Mouse (Mus musculus) midbrain, embryonic 14.5 days (tissue): ENCODE measurements at regions not wholly inside any gene's neighbourhood (a gene's known extent, or its start where the extent isn't known, plus 50 kb on each side); places are given as distances from the start of the nearest gene placed in this dataset.

ENCODE experiments used
- ATAC-seq: fragments of 200-750 bp; cut with Nextera tagmentation; 2 replicates; pipeline ENCODE4 v1.8.0; 2017; ENCODE audit warnings: moderate number of reproducible peaks, moderate library complexity; ENCODE audit not compliant: low FRiP score, low TSS enrichment
- DNase-seq: peaks from one replicate; pipeline ENCODE4 v3.0.0-alpha.2; 2015
- H3K27ac ChIP-seq: fragments of 300-500 bp; sonication (generic); replicated peaks from 2 replicates; pipeline ENCODE4 v1.5.1; 2014; ENCODE audit warnings: mild to moderate bottlenecking, low read depth, low read length, moderate library complexity
- H3K27me3 ChIP-seq: fragments of 300-500 bp; sonication (generic); 2 replicates; pipeline ENCODE4 v1.6.1; 2014; ENCODE audit warnings: low read length, control low read depth, mixed read lengths; ENCODE audit not compliant: control insufficient read depth, insufficient read depth
- H3K36me3 ChIP-seq: fragments of 300-500 bp; sonication (generic); 2 replicates; pipeline ENCODE4 v1.6.1; 2014; ENCODE audit warnings: low read length, control low read depth; ENCODE audit not compliant: control insufficient read depth, insufficient read depth
- H3K4me1 ChIP-seq: fragments of 300-500 bp; sonication (generic); 2 replicates; pipeline ENCODE4 v1.6.1; 2014; ENCODE audit warnings: mild to moderate bottlenecking, antibody characterized with exemption, low read length, control low read depth; ENCODE audit not compliant: control insufficient read depth, insufficient read depth
- H3K4me2 ChIP-seq: fragments of 300-500 bp; sonication (generic); 2 replicates; pipeline ENCODE4 v1.6.1; 2014; ENCODE audit warnings: mild to moderate bottlenecking, low read length, moderate library complexity
- H3K4me3 ChIP-seq: fragments of 300-500 bp; sonication (generic); replicated peaks from 2 replicates; pipeline ENCODE4 v1.5.1; 2014; ENCODE audit warnings: low read depth, low read length
- H3K9ac ChIP-seq: fragments of 300-500 bp; sonication (generic); replicated peaks from 2 replicates; pipeline ENCODE4 v1.6.1; 2014; ENCODE audit warnings: mild to moderate bottlenecking, low read length, moderate library complexity
- H3K9me3 ChIP-seq: fragments of 300-500 bp; sonication (generic); 2 replicates; pipeline ENCODE4 v1.6.1; 2016; ENCODE audit warnings: low read length, control low read depth, mixed read lengths; ENCODE audit not compliant: control insufficient read depth
- WGBS: fragments of 180-500 bp; shearing (Covaris S2); extraction: QIAGEN DNeasy Blood & Tissue Kit; methylation state at CpG from one replicate; pipeline ENCODE4 v1.1.7; 2014; 5-methylcytosine and 5-hydroxymethylcytosine counted together

DNA sequence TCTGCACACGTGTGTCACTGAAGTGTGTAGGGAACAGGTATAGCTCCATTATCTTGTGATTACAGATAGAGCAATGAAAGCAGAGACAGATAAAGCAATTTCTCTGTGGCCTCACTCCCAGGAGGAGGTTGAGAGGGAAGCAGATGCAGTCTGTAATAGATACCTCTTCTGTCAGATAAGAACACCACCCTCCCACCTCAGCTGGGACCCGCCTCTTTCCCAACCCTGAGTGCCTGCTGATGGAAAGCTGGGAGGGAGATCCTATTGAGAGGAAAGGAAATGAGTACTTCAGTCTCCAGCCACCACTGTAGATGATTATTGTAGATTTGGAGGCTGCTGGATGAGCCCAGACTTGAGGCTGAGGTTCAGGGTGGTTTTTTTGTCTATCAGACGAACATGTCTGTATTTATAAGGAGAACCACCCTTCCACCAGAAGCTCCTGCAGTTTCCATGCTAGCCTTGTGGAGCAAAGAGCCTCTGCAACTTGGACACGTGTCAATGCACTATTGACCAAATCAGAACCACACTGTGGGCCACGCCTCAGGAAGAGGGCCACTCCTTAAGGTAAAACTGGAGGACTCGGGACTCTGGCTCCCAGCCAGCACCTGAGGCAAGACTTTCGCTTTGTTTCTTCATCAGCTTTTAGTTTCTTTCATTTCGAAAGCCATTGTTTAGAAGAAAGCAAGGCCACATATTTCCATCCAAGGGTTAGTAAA lies 55.3 kb upstream of the Plekha5 start:
- Histone ChIP-seq H3K4me2 (no peak overlapping the region), H3K36me3 (no peaks in the 10 kb centered on the region), H3K4me3 (no peak overlapping the region), H3K27ac (no peak overlapping the region), H3K9ac (no peak overlapping the region), H3K4me1 (no peaks in the 10 kb centered on the region), H3K9me3 (no peaks in the 10 kb centered on the region), H3K27me3 (no peaks in the 10 kb centered on the region)
- DNase-seq, result no peak
- 82% methylated on average over 8 of the region's 8 CpGs for WGBS
- ATAC-seq, result no peak

DNA sequence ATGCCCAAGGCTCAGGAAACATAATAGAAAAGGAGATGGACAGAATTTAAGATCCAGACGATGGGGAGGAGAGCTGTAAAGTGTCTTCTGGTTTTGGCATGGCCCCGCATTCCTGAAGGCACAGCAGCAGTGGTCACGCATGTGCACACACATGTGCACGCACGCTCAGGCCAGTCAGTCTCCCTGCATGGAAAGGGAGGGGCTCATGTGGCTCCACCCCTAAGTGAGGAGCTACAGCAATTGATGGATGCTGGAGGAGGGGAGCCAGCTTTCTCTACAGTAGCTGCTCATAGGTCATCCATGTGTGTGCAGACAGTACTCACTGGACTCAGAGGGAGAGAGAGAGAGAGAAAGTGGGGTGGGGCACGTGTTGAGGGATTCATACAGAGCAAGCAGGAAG lies 56.6 kb upstream of the Plekha5 start:
- Histone ChIP-seq H3K4me3 (no peak overlapping the region), H3K27ac (no peak overlapping the region), H3K27me3 (no peaks in the 10 kb centered on the region), H3K36me3 (no peaks in the 10 kb centered on the region), H3K4me2 (no peak overlapping the region), H3K9me3 (no peaks in the 10 kb centered on the region), H3K9ac (no peak overlapping the region), H3K4me1 (no peaks in the 10 kb centered on the region)
- DNase-seq (no peak), ATAC-seq (peak; percentile 20; the same call in 1 of the 2 replicates)
- 87% methylated on average over 6 of the region's 6 CpGs for WGBS

DNA sequence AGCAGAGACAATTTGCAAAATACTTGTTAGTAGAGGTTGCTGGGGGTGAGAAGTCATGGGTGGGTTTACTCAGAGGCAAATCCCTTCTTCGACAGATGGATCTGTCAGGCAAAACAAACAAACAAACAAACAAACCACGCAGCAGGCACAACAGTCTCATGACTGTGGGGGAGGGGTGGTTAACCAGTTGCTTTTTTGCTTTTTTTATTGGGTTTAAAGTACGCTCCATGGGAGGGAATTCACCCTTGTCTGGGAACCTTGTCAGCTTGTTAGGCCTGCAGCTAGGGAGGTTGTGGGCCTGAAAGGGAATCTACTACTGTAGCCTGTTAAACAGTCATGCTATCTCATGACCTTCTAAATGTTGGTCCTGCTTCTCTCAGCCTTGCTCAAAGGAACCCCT lies 57.1 kb upstream of the Plekha5 start:
- H3K4me3 ChIP-seq, result no peak overlapping the region
- H3K4me1 ChIP-seq, result no peaks in the 10 kb centered on the region
- H3K27me3 ChIP-seq, result no peaks in the 10 kb centered on the region
- H3K4me2 ChIP-seq, result no peak overlapping the region
- H3K27ac ChIP-seq, result no peak overlapping the region
- no peaks in the 10 kb centered on the region for H3K36me3 ChIP-seq
- H3K9ac ChIP-seq, result no peak overlapping the region
- no peaks in the 10 kb centered on the region for H3K9me3 ChIP-seq
- ATAC-seq, result no peak
- WGBS, result 60% methylated on average over 3 of the region's 3 CpGs
- no peak for DNase-seq

DNA sequence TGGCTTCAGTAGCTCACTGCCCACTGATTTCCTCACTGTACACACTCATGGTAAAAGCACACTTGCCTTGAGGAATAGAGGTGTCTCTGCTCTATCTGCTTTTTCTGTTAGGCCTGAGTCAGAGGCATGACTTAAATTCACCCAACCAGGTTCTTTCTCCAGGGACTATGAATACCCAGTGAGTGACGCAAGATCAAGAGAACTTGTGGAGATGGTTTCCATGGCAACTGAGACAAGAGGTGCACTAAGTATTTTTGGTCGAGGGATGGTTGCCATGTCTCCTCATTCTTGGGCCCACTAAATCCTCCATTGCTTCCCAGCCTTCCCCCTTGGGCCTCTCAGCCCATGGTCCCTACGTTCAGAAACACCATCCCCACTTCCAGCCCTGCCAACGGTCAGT lies 62.9 kb upstream of the Plekha5 start:
- Histone ChIP-seq H3K9ac (no peak overlapping the region), H3K4me2 (no peak overlapping the region), H3K36me3 (no peaks in the 10 kb centered on the region), H3K27ac (no peak overlapping the region), H3K4me1 (no peaks in the 10 kb centered on the region), H3K9me3 (no peaks in the 10 kb centered on the region), H3K4me3 (no peak overlapping the region), H3K27me3 (no peaks in the 10 kb centered on the region)
- ATAC-seq (no peak), DNase-seq (no peak)
- 51% methylated on average over 4 of the region's 4 CpGs for WGBS

DNA sequence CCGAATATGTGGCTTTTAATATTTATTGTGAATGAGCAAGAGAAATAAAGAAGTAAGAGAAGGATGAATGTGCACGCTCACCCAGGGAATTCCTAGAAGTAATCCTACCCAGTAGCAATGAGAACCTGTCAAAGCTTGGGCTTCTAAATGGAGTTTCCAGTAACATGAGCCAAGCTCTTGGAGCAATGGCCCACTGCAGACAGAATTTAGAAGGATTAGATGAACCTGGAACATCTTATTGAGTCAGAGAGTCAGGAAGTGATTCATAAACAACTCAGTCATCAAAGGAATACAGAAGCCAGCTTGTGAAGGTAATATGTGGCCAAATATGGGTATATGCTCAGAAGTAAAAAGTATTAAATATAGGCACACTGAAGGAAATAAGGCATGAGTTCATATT lies 66.0 kb upstream of the Plekha5 start:
- Histone ChIP-seq H3K4me3 (no peak overlapping the region), H3K4me2 (no peak overlapping the region), H3K36me3 (no peaks in the 10 kb centered on the region), H3K27ac (no peak overlapping the region), H3K4me1 (no peaks in the 10 kb centered on the region), H3K9me3 (no peaks in the 10 kb centered on the region), H3K9ac (no peak overlapping the region), H3K27me3 (no peaks in the 10 kb centered on the region)
- WGBS, result 87% methylated on average over 2 of the region's 2 CpGs
- DNase-seq (no peak), ATAC-seq (no peak)

DNA sequence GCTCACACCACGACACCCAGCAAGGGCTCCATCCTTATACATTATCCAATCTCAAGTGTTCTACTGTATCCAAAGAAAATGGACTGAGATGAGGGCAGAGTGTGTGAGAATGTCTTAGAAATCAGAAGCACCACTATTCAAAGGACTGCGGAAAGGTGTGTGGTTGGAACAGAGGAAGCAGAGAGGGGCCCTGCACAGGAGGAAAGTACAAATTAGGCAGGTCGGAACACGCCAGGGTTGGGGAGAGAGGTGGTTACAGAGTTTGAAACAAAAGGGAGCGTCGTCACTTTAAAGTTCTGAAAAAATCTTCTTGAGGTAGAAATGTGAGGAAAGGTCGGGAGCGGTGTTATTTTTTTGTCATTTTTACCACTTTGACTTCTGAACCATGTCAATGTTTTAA lies 66.6 kb upstream of the Plekha5 start:
- WGBS, result 90% methylated on average over 8 of the region's 8 CpGs
- DNase-seq (no peak), ATAC-seq (no peak)
- Histone ChIP-seq H3K9ac (no peak overlapping the region), H3K27me3 (no peaks in the 10 kb centered on the region), H3K36me3 (no peaks in the 10 kb centered on the region), H3K27ac (no peak overlapping the region), H3K4me3 (no peak overlapping the region), H3K9me3 (no peaks in the 10 kb centered on the region), H3K4me2 (no peak overlapping the region), H3K4me1 (no peaks in the 10 kb centered on the region)

DNA sequence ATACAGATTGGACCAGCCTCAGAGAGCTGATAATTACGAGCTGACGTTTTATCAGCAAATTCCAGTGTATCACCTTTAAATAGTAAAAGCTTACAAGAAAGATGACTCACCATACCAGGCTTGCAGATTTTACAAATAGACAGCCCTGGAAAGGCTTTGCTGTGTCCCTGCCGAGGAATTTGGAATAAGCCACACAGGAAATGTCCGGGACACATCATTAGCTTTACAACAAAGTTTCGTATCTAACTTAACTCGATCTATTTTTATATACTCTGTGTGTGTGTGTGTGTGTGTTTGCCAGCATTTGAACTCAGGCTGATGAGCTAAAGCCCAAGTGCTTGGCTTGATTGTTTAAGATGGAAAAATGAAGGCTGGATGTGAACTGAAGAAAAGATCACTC lies 69.8 kb upstream of the Plekha5 start:
- DNase-seq, result no peak
- Histone ChIP-seq H3K4me2 (no peak overlapping the region), H3K27me3 (no peaks in the 10 kb centered on the region), H3K9ac (no peak overlapping the region), H3K36me3 (no peaks in the 10 kb centered on the region), H3K9me3 (no peaks in the 10 kb centered on the region), H3K27ac (no peak overlapping the region), H3K4me3 (no peak overlapping the region), H3K4me1 (no peaks in the 10 kb centered on the region)
- no peak for ATAC-seq
- 87% methylated on average over 6 of the region's 6 CpGs for WGBS

DNA sequence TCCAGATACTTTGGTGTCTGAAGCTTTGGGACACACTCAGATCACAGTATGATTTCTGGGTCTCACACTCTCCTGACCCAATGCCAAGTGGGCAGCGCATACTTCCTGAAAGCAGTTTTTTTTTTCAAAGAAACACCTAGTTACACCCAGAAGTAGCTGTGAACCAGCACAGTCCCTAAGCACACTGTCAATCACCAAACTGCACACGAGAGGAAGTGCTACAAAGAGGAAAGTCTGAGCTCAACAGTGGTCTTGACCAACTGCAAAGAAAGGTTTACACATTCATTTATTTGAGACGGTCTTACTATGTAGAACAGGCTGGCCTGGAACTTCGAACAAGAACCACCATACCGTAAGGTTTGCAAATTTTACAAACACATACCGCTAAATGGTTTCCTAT lies 70.2 kb upstream of the Plekha5 start:
- Histone ChIP-seq H3K27me3 (no peaks in the 10 kb centered on the region), H3K9ac (no peak overlapping the region), H3K4me2 (no peak overlapping the region), H3K4me3 (no peak overlapping the region), H3K9me3 (no peaks in the 10 kb centered on the region), H3K27ac (no peak overlapping the region), H3K36me3 (no peaks in the 10 kb centered on the region), H3K4me1 (no peaks in the 10 kb centered on the region)
- WGBS, result 89% methylated on average over 6 of the region's 6 CpGs
- no peak for ATAC-seq
- DNase-seq, result no peak

DNA sequence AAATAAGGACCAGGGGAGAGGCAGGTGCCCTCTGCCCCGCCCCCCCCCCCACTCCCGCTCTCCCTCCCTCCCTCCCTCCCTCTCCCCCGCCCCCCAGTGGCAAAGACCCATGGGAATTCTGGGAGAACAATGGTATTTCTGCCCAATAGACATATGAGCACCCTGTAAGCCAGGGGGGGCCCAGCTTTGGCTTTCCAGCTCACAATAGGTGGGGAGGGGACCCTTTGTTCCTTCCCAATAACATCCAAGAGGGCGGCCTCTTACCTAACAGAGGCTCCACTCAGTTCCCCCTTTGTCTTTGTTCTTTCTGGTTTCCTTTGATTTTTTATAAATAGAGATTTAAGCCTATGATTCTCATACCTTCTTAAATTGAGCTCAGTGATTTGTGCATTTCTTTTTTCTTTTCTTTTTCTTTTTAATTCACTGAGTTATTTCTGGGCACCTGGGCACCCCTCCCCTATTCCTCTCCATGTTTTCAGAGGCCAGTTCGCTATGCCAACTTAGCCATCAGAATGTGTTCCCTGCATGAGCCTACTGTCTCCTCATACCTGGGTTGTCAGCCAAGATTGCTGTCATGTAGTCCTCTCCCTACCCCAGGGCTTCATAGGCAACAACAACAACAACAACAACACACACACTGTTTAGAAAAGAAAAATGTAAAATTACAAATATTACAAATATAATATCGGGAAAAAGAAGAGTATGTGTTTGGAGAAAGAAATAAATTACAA lies 72.3 kb upstream of the Plekha5 start:
- Histone ChIP-seq H3K9me3 (no peaks in the 10 kb centered on the region), H3K27me3 (no peaks in the 10 kb centered on the region), H3K27ac (no peak overlapping the region), H3K4me2 (no peak overlapping the region), H3K36me3 (no peaks in the 10 kb centered on the region), H3K9ac (no peak overlapping the region), H3K4me1 (no peaks in the 10 kb centered on the region), H3K4me3 (no peak overlapping the region)
- 51% methylated on average over 5 of the region's 6 CpGs for WGBS
- peak; percentile 17 for DNase-seq
- no peak for ATAC-seq
